Mouse (Mus musculus) spleen, adult 2 months (tissue): ENCODE measurements at regions not wholly inside any gene's neighbourhood (a gene's known extent, or its start where the extent isn't known, plus 50 kb on each side); places are given as distances from the start of the nearest gene placed in this dataset.

ENCODE experiments used
- DNase-seq, 2 experiments: peaks; one replicate each; pipeline versions ENCODE4 v3.0.0 to v3.0.0-alpha.2; 2012 to 2021; ENCODE audit warnings: low spot score in 2 of 2, low read depth in 1 of 2
- H3K27ac ChIP-seq: fragments of 200-500 bp; 2 replicates; pipeline ENCODE4 v1.5.1; 2012; ENCODE audit warnings: low read length, inconsistent platforms; ENCODE audit not compliant: insufficient read depth
- H3K27me3 ChIP-seq: fragments of 200-500 bp; 2 replicates; pipeline ENCODE4 v1.6.1; 2012; ENCODE audit warnings: mild to moderate bottlenecking, moderate library complexity, low read length, inconsistent platforms; ENCODE audit not compliant: control insufficient read depth, insufficient read depth
- H3K36me3 ChIP-seq: fragments of 200-500 bp; 2 replicates; pipeline ENCODE4 v1.6.1; 2012; ENCODE audit warnings: mild to moderate bottlenecking, low read length, inconsistent platforms; ENCODE audit not compliant: control insufficient read depth, insufficient read depth
- H3K4me1 ChIP-seq: fragments of 200-500 bp; 2 replicates; pipeline ENCODE4 v1.6.1; 2011; ENCODE audit warnings: inconsistent platforms; ENCODE audit not compliant: control insufficient read depth, insufficient read depth, insufficient read length
- H3K4me3 ChIP-seq: fragments of 200-500 bp; 2 replicates; pipeline ENCODE4 v1.5.1; 2011; ENCODE audit warnings: mild to moderate bottlenecking, inconsistent platforms; ENCODE audit not compliant: insufficient read depth, insufficient read length; ENCODE audit errors: extremely low read depth
- CTCF ChIP-seq: fragments of 200-500 bp; IDR thresholded peaks from 2 replicates; pipeline ENCODE4 v1.5.1; 2011; ENCODE audit warnings: mild to moderate bottlenecking, inconsistent platforms; ENCODE audit not compliant: insufficient read depth, insufficient read length, insufficient replicate concordance; ENCODE audit errors: extremely low read depth
- POLR2A ChIP-seq: fragments of 200-500 bp; IDR thresholded peaks from 2 replicates; pipeline ENCODE4 v1.6.1; 2011; ENCODE audit warnings: low read depth, low read length, inconsistent platforms
- WGBS: fragments of 180-500 bp; shearing (Covaris S2); methylation state at CpG from one replicate; pipeline ENCODE4 v1.1.7; 2018; 5-methylcytosine and 5-hydroxymethylcytosine counted together

DNA sequence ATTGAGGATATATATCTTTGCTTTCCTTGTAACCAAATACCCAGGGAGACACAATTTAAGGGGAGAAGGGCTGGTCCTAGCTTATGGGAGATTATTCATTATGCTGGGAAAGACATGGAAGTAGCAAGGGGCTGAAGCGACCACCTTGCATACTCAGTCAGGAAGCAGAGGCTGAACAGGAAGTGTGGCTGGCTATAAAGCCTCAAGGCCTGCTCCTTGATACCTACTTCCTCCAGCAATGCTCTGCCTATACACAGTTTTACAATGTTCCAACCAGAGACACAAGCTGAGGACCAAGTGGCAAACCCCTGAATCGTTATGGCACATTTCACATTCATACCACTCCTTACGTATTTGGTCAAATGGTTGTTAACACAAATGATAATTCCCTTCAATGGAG, 284.3 kb downstream of the Gm11361 start:
- no peak for DNase-seq
- Histone ChIP-seq H3K27me3 (no peaks in the 10 kb centered on the region), H3K4me1 (0 out of 2 replicates have a peak, but pooled peaks cover 2% of the 10 kb centered on the region), H3K4me3 (no peak overlapping the region), H3K36me3 (no peaks in the 10 kb centered on the region), H3K27ac (no peak overlapping the region)
- TF ChIP-seq CTCF (no peak), POLR2A (no peak)
- WGBS = 59% methylated on average over 3 of the region's 3 CpGs

DNA sequence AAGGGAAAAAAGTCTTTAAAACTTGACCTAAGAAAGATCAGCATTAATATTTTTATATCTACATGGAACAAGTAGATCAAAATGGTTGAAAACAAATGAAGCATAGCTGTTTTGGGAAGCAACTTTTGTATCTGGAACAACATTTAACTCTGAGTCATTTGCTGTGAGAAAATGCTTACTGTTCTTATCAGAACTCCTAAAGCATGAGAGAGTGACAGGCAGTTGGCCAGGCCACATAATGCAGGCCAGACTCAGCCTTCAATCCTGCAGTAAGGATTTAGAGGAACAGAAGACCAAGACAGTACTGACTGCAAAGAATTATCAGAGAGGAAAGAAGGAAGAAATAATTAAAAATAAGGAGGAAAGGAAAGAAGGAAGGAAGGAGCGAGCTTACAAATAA, 275.8 kb downstream of the Gm11361 start:
- WGBS = 97% methylated on average over 1 of the region's 1 CpGs
- no peaks in the 10 kb centered on the region for H3K36me3 ChIP-seq
- no peak for DNase-seq
- TF ChIP-seq CTCF = no peak
- TF ChIP-seq POLR2A = no peak
- no peak overlapping the region for H3K4me3 ChIP-seq
- H3K4me1 ChIP-seq = no peaks in the 10 kb centered on the region
- no peaks in the 10 kb centered on the region for H3K27me3 ChIP-seq
- no peak overlapping the region for H3K27ac ChIP-seq

DNA sequence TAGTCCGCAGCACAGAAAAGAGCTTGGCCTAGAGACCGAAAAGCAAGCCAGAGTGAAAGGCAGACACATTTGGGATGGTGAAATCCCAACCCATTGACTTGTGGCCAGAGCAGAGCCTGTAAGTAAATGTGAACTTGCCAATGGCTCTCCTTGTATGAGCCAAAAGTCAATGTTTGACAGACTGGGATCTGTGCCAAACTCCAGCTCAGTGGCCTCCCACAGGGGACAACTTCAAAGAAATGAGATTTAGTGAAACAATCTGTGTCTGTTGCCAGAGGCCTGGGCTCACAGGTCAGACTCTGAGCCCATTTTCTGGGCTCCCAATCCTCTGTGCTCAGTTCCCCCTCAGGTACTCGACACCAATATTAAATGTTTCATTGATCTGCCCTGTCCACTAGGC, 274.9 kb downstream of the Gm11361 start:
- H3K4me3 ChIP-seq = no peak overlapping the region
- H3K4me1 ChIP-seq = no peaks in the 10 kb centered on the region
- no peaks in the 10 kb centered on the region for H3K36me3 ChIP-seq
- no peak for DNase-seq
- no peaks in the 10 kb centered on the region for H3K27me3 ChIP-seq
- 89% methylated on average over 3 of the region's 3 CpGs for WGBS
- no peak for TF ChIP-seq CTCF
- no peak for TF ChIP-seq POLR2A
- no peak overlapping the region for H3K27ac ChIP-seq

DNA sequence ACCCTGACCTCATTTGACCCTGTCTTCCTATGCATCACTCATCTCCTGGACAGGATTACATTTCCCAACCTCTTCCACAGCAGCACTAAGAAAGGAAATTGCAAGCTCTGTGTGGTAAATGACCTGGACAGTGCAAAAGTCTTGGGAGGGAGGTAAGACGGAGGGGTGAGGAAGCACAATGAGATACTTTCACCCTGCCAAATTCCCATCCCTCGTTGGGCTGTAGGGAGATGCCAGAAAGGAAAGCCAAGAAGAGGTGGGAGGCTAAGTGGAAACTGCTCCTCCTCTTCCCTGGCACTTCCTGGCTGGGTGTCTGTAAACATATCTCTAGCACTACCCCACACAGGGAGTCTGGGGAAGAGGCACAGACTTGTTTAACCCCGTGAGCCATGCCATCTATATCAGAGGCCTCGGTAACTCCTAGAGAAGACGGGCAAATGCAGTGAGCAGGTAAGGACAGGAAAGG, 274.2 kb downstream of the Gm11361 start:
- no peak for DNase-seq
- WGBS = 85% methylated on average over 5 of the region's 5 CpGs
- H3K4me1 ChIP-seq = no peaks in the 10 kb centered on the region
- no peaks in the 10 kb centered on the region for H3K36me3 ChIP-seq
- no peaks in the 10 kb centered on the region for H3K27me3 ChIP-seq
- TF ChIP-seq POLR2A = no peak
- no peak for TF ChIP-seq CTCF
- no peak overlapping the region for H3K4me3 ChIP-seq
- H3K27ac ChIP-seq = no peak overlapping the region

DNA sequence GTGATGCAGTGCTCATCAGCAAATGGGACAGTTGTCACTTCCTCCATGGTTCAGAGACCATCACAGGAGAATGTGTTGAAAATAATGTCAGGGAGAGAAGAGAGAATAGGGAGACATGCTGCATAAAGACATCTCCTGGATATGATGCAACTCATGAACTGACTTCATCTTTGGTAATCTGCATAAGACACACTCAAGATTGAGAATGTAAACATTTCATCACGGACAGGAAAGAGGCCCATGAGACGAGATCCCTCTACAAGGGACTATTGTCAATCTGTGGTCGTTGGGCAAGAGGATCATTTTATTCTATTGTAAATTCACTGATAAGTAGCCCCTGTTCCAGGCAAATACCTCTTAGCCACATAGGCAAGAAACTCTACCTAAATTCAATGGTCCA, 273.6 kb downstream of the Gm11361 start:
- Histone ChIP-seq H3K36me3 (no peaks in the 10 kb centered on the region), H3K4me1 (no peaks in the 10 kb centered on the region), H3K4me3 (no peak overlapping the region), H3K27ac (no peak overlapping the region), H3K27me3 (no peaks in the 10 kb centered on the region)
- no peak for DNase-seq
- TF ChIP-seq CTCF (no peak), POLR2A (no peak)
- 94% methylated on average over 3 of the region's 3 CpGs for WGBS

DNA sequence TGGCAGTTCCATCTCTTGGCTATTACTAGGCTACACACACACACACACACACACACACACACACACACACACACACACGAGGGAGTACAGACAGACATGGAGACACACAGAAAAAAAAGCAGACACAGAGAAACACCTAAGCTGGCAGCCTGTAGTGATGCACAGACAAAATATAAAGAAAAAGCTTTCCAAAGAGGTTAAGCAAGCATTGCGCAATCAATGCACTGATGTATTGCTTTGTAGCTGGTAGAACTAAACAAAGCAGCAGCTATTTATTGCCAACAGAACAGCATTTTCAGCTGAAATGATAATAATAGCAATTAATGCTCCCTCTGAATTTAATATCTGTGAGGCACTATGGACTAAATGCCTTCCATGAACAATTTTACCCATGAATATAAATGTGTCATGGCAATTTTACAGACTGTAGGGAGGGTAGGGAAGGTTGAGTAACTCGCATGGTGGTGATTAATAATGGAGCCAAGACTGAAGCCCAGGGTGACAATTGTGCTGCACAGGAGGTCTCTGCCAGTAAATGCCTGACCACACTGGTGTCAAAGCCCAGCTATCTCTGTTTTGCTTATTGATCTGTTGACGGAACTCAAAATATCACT, 271.7 kb downstream of the Gm11361 start:
- TF ChIP-seq POLR2A (no peak), CTCF (no peak)
- Histone ChIP-seq H3K4me3 (no peak overlapping the region), H3K4me1 (no peaks in the 10 kb centered on the region), H3K36me3 (no peaks in the 10 kb centered on the region), H3K27ac (no peak overlapping the region), H3K27me3 (no peaks in the 10 kb centered on the region)
- WGBS = 91% methylated on average over 4 of the region's 4 CpGs
- DNase-seq = no peak

DNA sequence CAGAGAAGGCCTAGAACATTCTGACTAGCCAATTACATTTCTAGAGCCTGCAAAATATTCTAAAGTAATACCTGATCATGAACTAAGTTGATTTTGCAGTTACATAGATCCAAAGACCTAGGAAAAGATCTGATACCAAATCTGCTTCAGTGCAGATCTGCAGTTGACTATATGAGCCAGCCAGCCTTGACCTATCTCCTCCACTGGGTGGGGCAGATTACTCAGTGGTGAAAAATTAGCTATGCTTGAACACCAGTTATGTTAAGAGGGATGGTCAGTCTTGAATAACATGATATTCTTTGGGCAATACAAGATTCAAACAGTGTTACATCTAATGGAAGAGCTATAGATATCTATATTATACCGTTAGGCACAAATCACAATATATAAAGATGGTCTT, 269.0 kb downstream of the Gm11361 start:
- Histone ChIP-seq H3K27me3 (no peaks in the 10 kb centered on the region), H3K27ac (no peak overlapping the region), H3K4me3 (no peak overlapping the region), H3K36me3 (no peaks in the 10 kb centered on the region), H3K4me1 (no peaks in the 10 kb centered on the region)
- TF ChIP-seq CTCF = no peak
- TF ChIP-seq POLR2A = no peak
- WGBS = 93% methylated on average over 1 of the region's 1 CpGs
- no peak for DNase-seq
